Mouse (Mus musculus): ENCODE measurements around the gene Lhfpl5. TPM values are rescaled to one million over a fixed set of nuclear protein-coding genes. Genes with fewer than 3 reads are reported as not detected.
"Not testable (repeated sequence)": the region's sequence is repeated elsewhere in the genome, so short reads cannot be mapped to it uniquely, and the experiment has no call there.

Gene Lhfpl5
- polyA plus RNA-seq (2017; shearing (Covaris generic)): 1 to 10 TPM; 1.1 to 1.3 TPM

GRCm38 (mm10) chr17:28575244-28576125 is at the start of gene Lhfpl5:
TSS of gene Lhfpl5 (plus strand) at chr17:28575641.
- peak; percentile 41 for ATAC-seq

DNA sequence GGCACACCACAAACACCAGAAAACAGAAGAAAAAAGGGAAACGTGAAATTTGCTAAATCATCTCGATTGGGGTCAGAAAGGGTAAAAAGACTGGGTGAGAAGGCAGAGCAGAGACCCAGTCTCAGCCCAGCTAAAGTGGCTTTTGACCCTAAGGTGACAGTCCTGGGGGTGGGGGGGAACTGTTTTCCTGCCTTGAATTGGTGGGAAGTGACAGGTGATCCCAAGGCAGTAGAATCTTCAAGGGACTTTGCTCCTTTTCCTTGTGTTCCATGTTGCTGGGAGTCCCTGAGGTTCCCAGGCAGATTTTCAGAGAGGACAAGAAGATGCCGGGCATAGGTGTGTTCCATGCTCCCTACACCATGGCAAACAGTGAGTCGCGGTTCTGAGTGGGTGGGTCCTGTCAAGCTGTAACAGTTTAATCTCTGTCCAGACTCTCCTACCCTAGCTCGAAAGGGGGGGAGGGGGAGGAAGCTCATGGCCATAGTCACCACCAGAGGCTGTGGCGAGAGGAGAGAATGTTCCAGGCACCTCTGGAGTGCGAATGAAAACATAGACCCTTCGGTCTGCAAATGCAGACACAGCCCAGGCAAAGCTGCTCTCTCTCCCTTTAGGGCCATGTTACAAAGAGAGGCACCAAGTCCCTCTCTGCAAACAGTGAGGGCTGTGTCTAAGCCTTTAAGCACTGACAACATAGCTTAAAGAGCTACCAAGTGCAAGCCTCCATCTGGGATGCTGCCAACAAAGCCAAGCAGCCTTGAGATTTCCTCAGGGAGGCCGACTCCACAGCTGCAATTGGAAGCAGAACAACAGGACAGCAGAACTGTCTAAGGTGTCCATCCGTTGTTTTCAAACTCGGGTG is 48.0 kb upstream of the Lhfpl5 start:
- no peak for ATAC-seq

DNA sequence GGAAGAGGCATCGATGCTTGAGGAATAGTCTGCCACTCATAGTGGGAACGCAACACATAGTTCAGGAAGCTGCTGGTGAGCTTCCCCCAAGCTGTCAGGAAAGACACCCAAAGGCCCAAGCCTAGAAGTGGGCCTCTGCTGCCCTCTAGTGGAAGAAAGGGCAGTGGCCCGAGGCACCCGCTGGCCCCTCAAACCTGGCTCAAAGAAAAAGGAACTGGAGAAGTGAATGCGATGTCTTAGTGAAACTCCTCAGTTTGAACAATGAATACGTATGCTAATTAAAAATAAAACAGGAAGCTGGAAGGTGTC is 47.4 kb upstream of the Lhfpl5 start:
- ATAC-seq: peak; percentile 33

DNA sequence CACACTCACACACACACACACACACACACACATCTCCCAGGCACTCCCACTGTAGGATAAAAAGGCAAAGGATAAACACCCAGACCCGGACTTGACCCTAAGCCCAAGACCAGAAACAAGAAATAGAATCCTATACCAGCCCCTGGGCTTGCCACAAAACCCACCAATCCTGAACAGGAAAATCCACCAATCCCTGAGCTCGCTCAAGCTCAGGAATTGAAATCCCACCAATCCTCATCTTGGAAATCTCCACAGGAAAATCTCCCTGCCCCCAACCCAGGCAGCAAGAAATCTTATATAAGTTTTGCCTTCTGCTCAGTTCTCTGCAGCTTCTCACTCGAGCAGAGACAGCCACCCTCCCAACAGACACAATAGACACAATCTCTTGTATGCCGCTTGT is 46.3 kb upstream of the Lhfpl5 start:
- ATAC-seq: no peak

GRCm38 (mm10) chr17:28530506-28530905 is 44.9 kb upstream of the Lhfpl5 start, which contains the start of gene Armc12:
TSS of gene Armc12 (plus strand) at chr17:28530806.
- no peak for ATAC-seq

GRCm38 (mm10) chr17:28531946-28532345 is 43.5 kb upstream of the Lhfpl5 start:
- ATAC-seq: no peak

- ATAC-seq: no peak
Observed at GRCm38 (mm10) chr17:28532557-28532956, 42.9 kb upstream of the Lhfpl5 start.

DNA sequence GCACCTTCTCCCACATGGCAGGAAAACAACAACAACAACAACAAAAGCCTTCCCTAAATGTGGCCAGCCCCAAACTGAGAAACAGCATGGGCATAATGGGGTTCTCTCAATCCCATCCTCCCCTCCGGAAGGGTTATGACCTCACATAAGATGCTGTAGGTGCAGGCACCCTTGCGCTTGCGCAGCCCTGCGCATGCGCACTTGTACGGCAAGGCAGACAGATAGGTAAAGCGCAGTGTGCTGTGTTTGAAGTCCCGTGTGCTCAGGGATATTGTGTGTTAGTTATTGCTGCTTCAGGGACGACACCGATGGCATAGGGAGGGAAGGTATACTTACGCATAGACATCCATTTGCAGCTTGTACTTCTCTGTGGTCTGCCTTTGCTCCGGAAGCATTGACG is 42.1 kb upstream of the Lhfpl5 start:
- no peak for ATAC-seq

GRCm38 (mm10) chr17:28537881-28538280 is 37.6 kb upstream of the Lhfpl5 start:
- no peak for ATAC-seq

DNA sequence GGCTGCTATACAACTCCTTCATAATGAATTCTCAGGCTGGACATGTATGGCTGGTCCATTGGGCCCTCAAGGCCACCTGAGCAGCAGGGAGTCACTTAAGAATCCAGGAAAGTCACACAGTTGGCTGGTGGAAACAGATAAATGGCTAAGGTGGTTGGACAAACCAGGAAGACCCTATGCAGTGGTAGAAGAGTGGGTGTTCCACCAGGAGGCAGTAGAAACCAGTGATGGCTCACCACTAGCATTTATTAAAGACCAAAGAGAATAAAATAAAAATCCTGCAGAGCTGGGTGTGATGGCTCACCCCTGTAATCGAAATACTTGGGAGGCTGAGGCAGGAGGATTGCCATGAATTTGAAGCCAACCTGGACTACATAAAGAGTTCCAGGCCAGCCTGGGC is 28.5 kb upstream of the Lhfpl5 start:
- ATAC-seq: no peak

DNA sequence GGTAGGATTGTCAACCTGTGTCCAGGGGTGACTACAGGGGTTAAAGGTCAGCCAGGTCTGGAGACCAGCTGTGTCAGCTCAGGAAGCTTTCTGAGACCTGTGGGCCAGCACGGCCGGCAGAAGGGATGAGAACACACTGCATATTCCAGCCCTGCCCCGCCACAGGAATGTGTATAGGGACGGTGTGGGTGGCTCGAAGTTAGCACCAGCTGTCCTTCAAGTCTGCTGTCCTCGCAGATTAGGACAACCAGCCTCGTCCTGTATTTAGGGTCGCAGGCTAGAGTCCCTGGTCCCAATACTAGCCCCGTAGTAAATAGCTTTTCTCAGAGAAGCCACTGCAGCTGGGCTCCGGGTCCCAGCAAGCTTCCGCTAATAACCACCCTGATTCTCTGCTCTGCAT is 26.9 kb upstream of the Lhfpl5 start:
- ATAC-seq: no peak

- no peak for ATAC-seq
Observed at GRCm38 (mm10) chr17:28549111-28549510, 26.3 kb upstream of the Lhfpl5 start, which contains the start of gene Clpsl2. TSS of gene Clpsl2 (plus strand) at chr17:28549411.

- ATAC-seq: peak; percentile 67
Observed at GRCm38 (mm10) chr17:28553040-28553793, 22.2 kb upstream of the Lhfpl5 start.

- ATAC-seq: not testable (repeated sequence)
Observed at GRCm38 (mm10) chr17:28554021-28554420, 21.4 kb upstream of the Lhfpl5 start.

- no peak for ATAC-seq
Observed at GRCm38 (mm10) chr17:28556635-28557396, 18.6 kb upstream of the Lhfpl5 start.

- ATAC-seq: no peak
Observed at GRCm38 (mm10) chr17:28557772-28558171, 17.7 kb upstream of the Lhfpl5 start.

- ATAC-seq: no peak
Observed at GRCm38 (mm10) chr17:28560598-28560997, 14.8 kb upstream of the Lhfpl5 start, which contains the start of gene Clps. TSS of gene Clps (minus strand) at chr17:28560766.

GRCm38 (mm10) chr17:28561613-28562012 is 13.8 kb upstream of the Lhfpl5 start:
- ATAC-seq: no peak

DNA sequence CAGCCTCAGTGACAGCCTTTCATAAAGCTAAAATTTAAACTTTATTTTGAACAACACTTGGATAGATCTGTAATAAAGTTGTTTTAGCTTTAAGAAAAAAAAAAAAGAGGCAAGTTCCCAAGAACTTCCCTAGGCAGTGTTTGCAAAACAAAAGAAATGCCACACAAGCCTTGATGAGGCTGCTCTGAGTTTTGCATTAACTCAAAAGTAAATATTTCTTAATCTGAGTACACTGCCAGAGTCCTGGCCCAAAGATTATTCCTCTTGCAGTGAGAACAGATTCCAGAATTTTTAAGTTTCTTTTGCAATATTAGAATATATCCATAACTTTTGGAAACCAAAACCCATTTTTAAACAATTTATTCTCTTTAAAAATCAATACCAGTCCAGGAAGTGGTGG is 10.3 kb upstream of the Lhfpl5 start:
- no peak for ATAC-seq

DNA sequence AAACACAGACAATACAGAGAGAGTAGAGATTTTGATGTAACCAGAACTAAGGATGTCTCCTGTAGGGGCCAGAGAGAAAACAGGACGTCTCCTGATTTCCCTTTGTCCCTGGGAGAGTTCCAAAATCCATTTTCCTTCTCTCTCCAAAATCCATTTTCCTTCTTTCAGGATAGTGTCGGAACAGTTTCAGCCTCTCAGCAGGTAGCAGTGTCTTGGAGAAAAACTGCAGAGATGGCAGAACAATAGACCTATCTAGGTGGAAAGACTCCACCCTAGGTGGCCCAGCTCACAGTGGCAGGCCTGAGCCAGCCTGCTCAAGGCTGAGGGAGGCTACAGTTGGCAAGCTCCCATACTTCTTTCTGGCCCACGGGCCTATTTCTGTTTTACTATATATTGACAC is 7.9 kb upstream of the Lhfpl5 start:
- no peak for ATAC-seq

DNA sequence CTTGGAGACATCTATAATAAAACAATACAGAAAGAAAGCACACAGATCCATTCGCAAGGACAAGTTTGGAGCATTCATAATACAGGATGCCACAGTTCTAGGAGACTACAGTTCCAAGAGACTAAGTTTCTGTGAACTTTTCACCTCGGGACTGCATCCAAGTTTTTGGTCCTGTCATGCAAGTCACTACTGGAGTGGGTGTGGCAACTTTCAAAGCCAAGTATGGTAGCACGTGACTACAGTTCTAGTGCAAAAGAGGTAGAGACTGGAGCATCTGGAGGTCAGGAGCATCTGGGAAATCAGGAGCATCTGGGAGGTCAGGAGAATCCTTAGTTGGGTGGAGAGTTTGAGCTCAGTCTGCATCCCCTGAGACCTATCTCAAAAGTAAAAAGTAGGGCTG is 3.6 kb upstream of the Lhfpl5 start:
- no peak for ATAC-seq

GRCm38 (mm10) chr17:28572521-28572920 is 2.9 kb upstream of the Lhfpl5 start:
- ATAC-seq: no peak
